Comparison of ENCODE assay signal across 26 mouse cellular contexts in the genomic region with DNA sequence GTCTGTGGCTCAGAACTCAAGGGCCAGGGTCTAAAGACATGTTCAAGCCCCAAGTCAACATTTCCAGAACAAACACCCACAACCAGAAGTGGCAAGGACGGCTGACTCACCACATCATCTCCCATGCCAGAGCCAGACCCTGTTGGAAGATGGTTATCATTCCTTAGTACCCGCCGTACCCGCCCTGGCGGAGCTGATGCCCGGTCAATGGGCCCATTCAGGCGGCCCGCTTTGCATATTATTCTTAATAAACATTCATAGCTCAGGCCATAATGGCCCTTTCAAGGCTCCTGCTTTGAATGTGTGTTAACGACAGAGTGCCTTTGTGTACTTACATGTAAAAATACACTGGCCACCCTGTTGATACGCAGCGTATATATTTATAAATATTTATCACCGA. TPM values are rescaled to one million over a fixed set of nuclear protein-coding genes. Genes with fewer than 3 reads are reported as not detected.
DNase-seq lines count a peak whose midpoint lies in the region; ATAC-seq lines count a peak whose summit lies in the region.
"Had no signal": no experiment of that assay in that cellular context is flagged by ENCODE, and none has a peak within 500 bp of the region (broad histone marks: within the 10 kb centered on the region; RNA-seq: fewer than 3 reads in every experiment).

No protein-coding gene starts in this region.

- no peaks in the 10 kb centered on the region for H3K9me3 ChIP-seq in limb, embryonic 15.5 days
- H3K9me3 ChIP-seq: forebrain, embryonic 12.5 days; G1E; heart, embryonic 10.5 days; hindbrain, embryonic 12.5 days had no signal

- no peaks in the 10 kb centered on the region for H3K36me3 ChIP-seq in limb, embryonic 15.5 days
- H3K36me3 ChIP-seq: forebrain, embryonic 12.5 days; G1E; heart, embryonic 10.5 days; hindbrain, embryonic 12.5 days had no signal

- H3K9ac ChIP-seq in limb, embryonic 15.5 days, result no peak overlapping the region
- H3K9ac ChIP-seq: forebrain, embryonic 12.5 days; hindbrain, embryonic 12.5 days had no signal

- peak; percentile 14 for DNase-seq in layer of hippocampus, adult 9-11 months
- DNase-seq in layer of hippocampus, adult 18-20 months (ENCODE audit: low spot score in 2 of 2), result no peak
- DNase-seq in MN1 (ENCODE audit: low spot score), result peak; percentile 51
- DNase-seq in brain, adult 2 months (ENCODE audit: low read depth, low spot score), result peak; percentile 13
- no peak for DNase-seq in adrenal gland, adult 8-10 months
- DNase-seq in lung, postnatal 14 days, result no peak
- DNase-seq: adrenal gland, postnatal 36 days; cerebellum, adult 18-20 months; cerebellum, adult 9-11 months; cerebellum, postnatal 36 days; gastrocnemius, postnatal 10 days; heart, adult 18-20 months; heart, postnatal 10 days; heart, postnatal 4 days had no signal

- WGBS in limb, embryonic 15.5 days, result 69% methylated on average over 12 of the region's 12 CpGs

- H3K4me3 ChIP-seq in limb, embryonic 15.5 days, result no peak overlapping the region
- H3K4me3 ChIP-seq: forebrain, embryonic 12.5 days; heart, embryonic 10.5 days; hindbrain, embryonic 12.5 days had no signal

- H3K4me1 ChIP-seq in limb, embryonic 15.5 days, result peaks cover 11% of the 10 kb centered on the region
- H3K4me1 ChIP-seq: heart, embryonic 10.5 days had no signal

- no peak overlapping the region for H3K27ac ChIP-seq in limb, embryonic 15.5 days
- H3K27ac ChIP-seq: forebrain, embryonic 12.5 days; heart, embryonic 10.5 days; hindbrain, embryonic 12.5 days had no signal

- H3K27me3 ChIP-seq in limb, embryonic 15.5 days, result no peaks in the 10 kb centered on the region
- H3K27me3 ChIP-seq: Patski had no signal

- no peak overlapping the region for H3K4me2 ChIP-seq in limb, embryonic 15.5 days
- H3K4me2 ChIP-seq: forebrain, embryonic 12.5 days; hindbrain, embryonic 12.5 days had no signal

- ATAC-seq in limb, embryonic 15.5 days (ENCODE audit: insufficient number of reproducible peaks, low FRiP score, low TSS enrichment, low read depth), result peak; percentile 41; the same call in 1 of the 2 replicates
- ATAC-seq: activated CD4-positive, CD25-positive, alpha-beta regulatory T cell, adult 4 months; forebrain, embryonic 16.5 days; Patski had no signal

RNA-seq across cellular contexts. Expression of a gene that starts 29.6 kb away (rescaled TPM):
- total RNA-seq in layer of hippocampus, adult 18-20 months (2021), result under 1 TPM; 0.30 to 0.47 TPM
- polyA plus RNA-seq in limb, embryonic 15.5 days (2015; fragmentation: Nextera tagmentation; extraction: Ambion mirVana), result 0.64 and 0.81 TPM in 2 replicates
- total RNA-seq in adrenal gland, adult 8-10 months (2022), result not detected
- total RNA-seq: adrenal gland, adult 18-20 months; adrenal gland, postnatal 36 days; G1E; heart, postnatal 10 days; heart, postnatal 4 days had no signal
- polyA plus RNA-seq: activated CD4-positive, CD25-positive, alpha-beta regulatory T cell, adult 4 months; G1E; intestine, embryonic 16.5 days had no signal

RNA-seq across cellular contexts. Expression of a gene that starts 46.5 kb away (rescaled TPM):
- total RNA-seq in layer of hippocampus, adult 18-20 months (2021), result 1 to 10 TPM in 1 of 2 experiments, under 1 TPM in 1; 0.58 to 1.1 TPM
- not detected in 2 replicates for polyA plus RNA-seq in limb, embryonic 15.5 days (2015; fragmentation: Nextera tagmentation; extraction: Ambion mirVana)
- total RNA-seq in adrenal gland, adult 8-10 months (2022), result not detected
- total RNA-seq: adrenal gland, adult 18-20 months; adrenal gland, postnatal 36 days; G1E; heart, adult 18-20 months; heart, postnatal 10 days; heart, postnatal 4 days had no signal
- polyA plus RNA-seq: activated CD4-positive, CD25-positive, alpha-beta regulatory T cell, adult 4 months; brain, embryonic 14.5 days; forebrain, embryonic 12.5 days; forebrain, embryonic 16.5 days; G1E; heart, embryonic 10.5 days; heart, embryonic 14.5 days; Patski had no signal

Comparison
In these comparisons a context has a peak if more than half of its experiments do, and no peak if none do; other contexts are left out.
1. DNase-seq: peak in layer of hippocampus, adult 9-11 months (single experiment), MN1 (single experiment) and brain, adult 2 months (single experiment); none in layer of hippocampus, adult 18-20 months (0 of 2), adrenal gland, adult 8-10 months (single experiment) and lung, postnatal 14 days (single experiment).